ENCODE assay signal across 9 mouse cellular contexts in the genomic region with DNA sequence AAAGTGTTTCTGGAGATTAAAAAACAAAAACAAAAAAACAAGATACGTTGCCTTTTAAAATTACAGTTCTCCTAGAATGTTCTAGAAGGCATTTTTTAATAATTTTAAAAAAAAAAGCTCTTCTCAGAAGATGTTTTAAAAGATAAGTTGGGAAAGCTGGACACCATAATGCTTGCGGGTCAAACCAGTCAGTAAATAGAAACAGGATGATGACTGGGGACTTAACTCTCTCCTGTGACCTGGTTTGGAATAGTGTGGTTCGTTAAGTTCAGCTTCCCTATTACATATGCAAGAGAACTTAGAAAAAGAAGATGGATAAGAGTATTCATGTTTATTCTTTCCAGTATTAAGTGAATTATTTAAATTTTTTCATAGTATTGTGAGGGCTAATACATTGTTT. TPM values are rescaled to one million over a fixed set of nuclear protein-coding genes. Genes with fewer than 3 reads are reported as not detected.
DNase-seq lines count a peak whose midpoint lies in the region; ATAC-seq and TF ChIP-seq lines count a peak whose summit lies in the region.
"Had no signal": no experiment of that assay in that cellular context is flagged by ENCODE, and none has a peak within 500 bp of the region (broad histone marks: within the 10 kb centered on the region; RNA-seq: fewer than 3 reads in every experiment).

No protein-coding gene starts in this region.

- no peaks in the 10 kb centered on the region for H3K36me3 ChIP-seq in neural tube, embryonic 11.5 days (ENCODE audit: control insufficient read depth, insufficient read depth, low read length)
- peaks cover 2% of the 10 kb centered on the region; the same call in 1 of the 2 replicates for H3K36me3 ChIP-seq in embryonic facial prominence, embryonic 13.5 days
- no peaks in the 10 kb centered on the region for H3K36me3 ChIP-seq in intestine, postnatal 0 days (ENCODE audit: control insufficient read depth, insufficient read depth)
- H3K36me3 ChIP-seq in neural tube, embryonic 15.5 days: no peaks in the 10 kb centered on the region

- H3K27ac ChIP-seq in neural tube, embryonic 11.5 days (ENCODE audit: low read depth, low read length): no peak overlapping the region
- H3K27ac ChIP-seq in embryonic facial prominence, embryonic 13.5 days: peak overlapping the region; percentile 95; the same call in 1 of the 2 replicates
- peak overlapping the region; percentile 96; the same call in 1 of the 2 replicates for H3K27ac ChIP-seq in intestine, postnatal 0 days (ENCODE audit: low read depth, low read length)
- H3K27ac ChIP-seq in neural tube, embryonic 15.5 days (replicated peaks): 0 out of 2 replicates have a peak overlapping the region, but pooled peaks have one; percentile 93

- H3K4me2 ChIP-seq in neural tube, embryonic 11.5 days (ENCODE audit: low read depth): peak overlapping the region; percentile 68
- peak overlapping the region; percentile 71 for H3K4me2 ChIP-seq in embryonic facial prominence, embryonic 13.5 days
- H3K4me2 ChIP-seq in intestine, postnatal 0 days (replicated peaks; ENCODE audit: low read depth): peak overlapping the region; percentile 85
- H3K4me2 ChIP-seq in neural tube, embryonic 15.5 days: peak overlapping the region; percentile 88

- H3K9me3 ChIP-seq in neural tube, embryonic 11.5 days (ENCODE audit: control insufficient read depth, low read length): no peaks in the 10 kb centered on the region
- no peaks in the 10 kb centered on the region for H3K9me3 ChIP-seq in embryonic facial prominence, embryonic 13.5 days
- no peaks in the 10 kb centered on the region for H3K9me3 ChIP-seq in intestine, postnatal 0 days (ENCODE audit: control insufficient read depth)
- H3K9me3 ChIP-seq in neural tube, embryonic 15.5 days (replicated peaks): no peaks in the 10 kb centered on the region

- H3K4me3 ChIP-seq in neural tube, embryonic 11.5 days (ENCODE audit: low read depth, low read length): peak overlapping the region; percentile 87
- peak overlapping the region; percentile 79 for H3K4me3 ChIP-seq in embryonic facial prominence, embryonic 13.5 days
- H3K4me3 ChIP-seq in intestine, postnatal 0 days (ENCODE audit: low read depth, low read length): peak overlapping the region; percentile 90
- peak overlapping the region; percentile 94 for H3K4me3 ChIP-seq in neural tube, embryonic 15.5 days (replicated peaks)

- H3K27me3 ChIP-seq in neural tube, embryonic 11.5 days (ENCODE audit: control insufficient read depth, insufficient read depth, low read length): no peaks in the 10 kb centered on the region
- H3K27me3 ChIP-seq in embryonic facial prominence, embryonic 13.5 days: no peaks in the 10 kb centered on the region
- H3K27me3 ChIP-seq in intestine, postnatal 0 days (replicated peaks; ENCODE audit: control insufficient read depth, insufficient read depth, low read length): no peaks in the 10 kb centered on the region
- H3K27me3 ChIP-seq in neural tube, embryonic 15.5 days (replicated peaks): no peaks in the 10 kb centered on the region

- 0 out of 2 replicates have a peak overlapping the region, but pooled peaks have one; percentile 83 for H3K9ac ChIP-seq in neural tube, embryonic 11.5 days (ENCODE audit: low read length)
- peak overlapping the region; percentile 90 for H3K9ac ChIP-seq in embryonic facial prominence, embryonic 13.5 days
- H3K9ac ChIP-seq in intestine, postnatal 0 days (ENCODE audit: low read depth, low read length): peak overlapping the region; percentile 92
- H3K9ac ChIP-seq in neural tube, embryonic 15.5 days (replicated peaks): peak overlapping the region; percentile 82

- no peak for DNase-seq in neural tube, embryonic 11.5 days (ENCODE audit: low spot score)
- DNase-seq in neural tube, embryonic 10.5 days (ENCODE audit: extremely low spot score, low spot score): no peak
- no peak for DNase-seq in cerebellum, postnatal 14 days
- no peak for DNase-seq in layer of hippocampus, postnatal 10 days (ENCODE audit: low spot score in 2 of 2)
- DNase-seq in thymus, postnatal 10 days (ENCODE audit: low spot score in 2 of 2): no peak

- ATAC-seq in neural tube, embryonic 11.5 days (ENCODE audit: insufficient read depth, low FRiP score, low TSS enrichment): no peak
- ATAC-seq in embryonic facial prominence, embryonic 13.5 days (ENCODE audit: insufficient number of reproducible peaks, insufficient read depth, low FRiP score, low TSS enrichment, low read depth): no peak
- ATAC-seq in intestine, postnatal 0 days: no peak
- ATAC-seq in neural tube, embryonic 15.5 days (ENCODE audit: low FRiP score): no peak

- H3K4me1 ChIP-seq in neural tube, embryonic 11.5 days (ENCODE audit: control insufficient read depth, insufficient read depth, low read length): peaks cover 9% of the 10 kb centered on the region; the same call in 1 of the 2 replicates
- H3K4me1 ChIP-seq in embryonic facial prominence, embryonic 13.5 days: peaks cover 32% of the 10 kb centered on the region
- H3K4me1 ChIP-seq in intestine, postnatal 0 days (replicated peaks; ENCODE audit: control insufficient read depth, insufficient read depth, low read length): 0 out of 2 replicates have a peak, but pooled peaks cover 6% of the 10 kb centered on the region
- peaks cover 32% of the 10 kb centered on the region for H3K4me1 ChIP-seq in neural tube, embryonic 15.5 days

- WGBS in neural tube, embryonic 11.5 days: 6% methylated on average over 3 of the region's 3 CpGs
- 2% methylated on average over 3 of the region's 3 CpGs for WGBS in embryonic facial prominence, embryonic 13.5 days
- 3% methylated on average over 3 of the region's 3 CpGs for WGBS in intestine, postnatal 0 days
- WGBS in neural tube, embryonic 15.5 days: 4% methylated on average over 3 of the region's 3 CpGs

- TF ChIP-seq CTCF in intestine, postnatal 0 days (IDR thresholded peaks at IDR 0.05; ENCODE audit: low read depth): no peak

RNA-seq across cellular contexts. Expression of gene Nfatc3, which starts 1.9 kb away (rescaled TPM):
- polyA plus RNA-seq in neural tube, embryonic 11.5 days (2014; fragmentation: Nextera tagmentation; extraction: Ambion mirVana): 3.4 and 3.6 TPM in 2 replicates
- polyA plus RNA-seq in embryonic facial prominence, embryonic 13.5 days (2015; fragmentation: Nextera tagmentation; extraction: Ambion mirVana): 9.6 and 10.1 TPM in 2 replicates
- 3.1 and 4.1 TPM in 2 replicates for polyA plus RNA-seq in intestine, postnatal 0 days (2015; fragmentation: Nextera tagmentation; extraction: Ambion mirVana)
- polyA plus RNA-seq in neural tube, embryonic 15.5 days (2015; fragmentation: Nextera tagmentation; extraction: Ambion mirVana): 3.5 and 4.4 TPM in 2 replicates
- 1 to 10 TPM; 9.9 TPM for total RNA-seq in layer of hippocampus, postnatal 10 days (2021)

RNA-seq across cellular contexts. Expression of gene Ddx28, which starts 48.8 kb away (rescaled TPM):
- 21.2 and 24.4 TPM in 2 replicates for polyA plus RNA-seq in neural tube, embryonic 11.5 days (2014; fragmentation: Nextera tagmentation; extraction: Ambion mirVana)
- 18.1 and 18.8 TPM in 2 replicates for polyA plus RNA-seq in embryonic facial prominence, embryonic 13.5 days (2015; fragmentation: Nextera tagmentation; extraction: Ambion mirVana)
- 7.5 and 8.5 TPM in 2 replicates for polyA plus RNA-seq in intestine, postnatal 0 days (2015; fragmentation: Nextera tagmentation; extraction: Ambion mirVana)
- 20.8 and 20.9 TPM in 2 replicates for polyA plus RNA-seq in neural tube, embryonic 15.5 days (2015; fragmentation: Nextera tagmentation; extraction: Ambion mirVana)
- 10 to 100 TPM; 12.7 to 14.7 TPM for total RNA-seq in layer of hippocampus, postnatal 10 days (2021)

RNA-seq across cellular contexts. Expression of gene Dpep2nb, which starts 54.7 kb away (rescaled TPM):
- polyA plus RNA-seq in neural tube, embryonic 11.5 days (2014; fragmentation: Nextera tagmentation; extraction: Ambion mirVana): not detected in 2 replicates
- polyA plus RNA-seq in embryonic facial prominence, embryonic 13.5 days (2015; fragmentation: Nextera tagmentation; extraction: Ambion mirVana): not detected in 2 replicates
- not detected in 2 replicates for polyA plus RNA-seq in intestine, postnatal 0 days (2015; fragmentation: Nextera tagmentation; extraction: Ambion mirVana)
- 0.14 TPM in 1 of 2 replicates, not detected in the other for polyA plus RNA-seq in neural tube, embryonic 15.5 days (2015; fragmentation: Nextera tagmentation; extraction: Ambion mirVana)
- not detected for total RNA-seq in layer of hippocampus, postnatal 10 days (2021)
- polyA plus RNA-seq: small intestine, adult 2 months had no signal
